16 mouse cellular contexts compared by ENCODE assay signal in the genomic region with DNA sequence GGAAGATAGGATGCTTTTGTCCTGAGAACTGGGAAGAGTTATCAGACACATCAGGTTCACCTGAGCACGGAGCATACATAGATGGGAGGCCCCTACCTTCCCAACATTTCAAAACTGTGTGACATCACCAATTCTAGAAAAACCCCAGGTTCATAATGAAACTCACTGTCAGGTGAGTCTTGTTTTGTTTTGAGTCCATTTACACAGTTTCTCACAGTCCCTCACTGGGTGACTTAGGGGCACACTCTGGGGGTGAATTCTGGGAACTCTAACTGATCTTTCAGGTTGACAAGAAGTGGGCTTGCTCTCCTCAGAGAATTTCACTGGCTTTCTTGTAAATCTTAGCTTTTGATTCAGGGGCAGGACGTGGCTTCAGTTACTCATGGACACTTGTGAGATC.
"Had no signal": no experiment of that assay in that cellular context is flagged by ENCODE, and none has a peak within 500 bp of the region (broad histone marks: within the 10 kb centered on the region; RNA-seq: fewer than 3 reads in every experiment).

No protein-coding gene starts in this region.

- DNase-seq: gastrocnemius, adult 2 months; gastrocnemius, postnatal 10 days; gastrocnemius, postnatal 25 days; heart, adult 2 months; heart, postnatal 14 days; heart, postnatal 36 days; kidney, adult 18-20 months; kidney, adult 8-10 months; kidney, postnatal 10 days; kidney, postnatal 25 days; kidney, postnatal 4 days; liver; liver, embryonic 13.5 days had no signal

- ATAC-seq: hindbrain, embryonic 16.5 days; intestine, embryonic 15.5 days; intestine, postnatal 0 days had no signal
